Mouse (Mus musculus): ENCODE data around the gene Zfp423. TPM values are rescaled to one million over a fixed set of nuclear protein-coding genes. Genes with fewer than 3 reads are reported as not detected.

Zfp423 gene
- polyA plus RNA-seq, 1 experiment from 2014 or later, result 7.0 TPM

GRCm38 (mm10) chr8:87872356-87872930 is 87.0 kb downstream of the Zfp423 start:
- peaks cover 11% of the 10 kb centered on the region; the same call in 1 of the 2 replicates for H3K4me1 ChIP-seq (ENCODE audit: control insufficient read depth, insufficient read depth, low read length)
- H3K36me3 ChIP-seq (ENCODE audit: control insufficient read depth, insufficient read depth, low read length), result no peaks in the 10 kb centered on the region
- no peak overlapping the region for H3K27ac ChIP-seq (ENCODE audit: low read length)
- WGBS, result 68% methylated on average over 6 of the region's 6 CpGs
- no peaks in the 10 kb centered on the region for H3K27me3 ChIP-seq (ENCODE audit: control insufficient read depth, insufficient read depth, low read length)
- no peak overlapping the region for H3K4me2 ChIP-seq (ENCODE audit: low read depth, low read length)
- no peak overlapping the region for H3K9ac ChIP-seq (ENCODE audit: low read length)
- no peak overlapping the region for H3K4me3 ChIP-seq (replicated peaks; ENCODE audit: low read length)
- ATAC-seq (ENCODE audit: insufficient read depth, low FRiP score), result no peak
- H3K9me3 ChIP-seq (replicated peaks; ENCODE audit: control insufficient read depth, low read length), result no peaks in the 10 kb centered on the region

GRCm38 (mm10) chr8:87866586-87866985 is 92.8 kb downstream of the Zfp423 start:
- Histone ChIP-seq H3K9me3 (replicated peaks; ENCODE audit: control insufficient read depth, low read length) (no peaks in the 10 kb centered on the region), H3K27ac (ENCODE audit: low read length) (no peak overlapping the region), H3K36me3 (ENCODE audit: control insufficient read depth, insufficient read depth, low read length) (no peaks in the 10 kb centered on the region), H3K4me1 (ENCODE audit: control insufficient read depth, insufficient read depth, low read length) (no peaks in the 10 kb centered on the region), H3K4me2 (ENCODE audit: low read depth, low read length) (no peak overlapping the region), H3K9ac (ENCODE audit: low read length) (no peak overlapping the region), H3K27me3 (ENCODE audit: control insufficient read depth, insufficient read depth, low read length) (no peaks in the 10 kb centered on the region), H3K4me3 (replicated peaks; ENCODE audit: low read length) (no peak overlapping the region)
- 82% methylated on average over 6 of the region's 6 CpGs for WGBS
- no peak for ATAC-seq (ENCODE audit: insufficient read depth, low FRiP score)

DNA sequence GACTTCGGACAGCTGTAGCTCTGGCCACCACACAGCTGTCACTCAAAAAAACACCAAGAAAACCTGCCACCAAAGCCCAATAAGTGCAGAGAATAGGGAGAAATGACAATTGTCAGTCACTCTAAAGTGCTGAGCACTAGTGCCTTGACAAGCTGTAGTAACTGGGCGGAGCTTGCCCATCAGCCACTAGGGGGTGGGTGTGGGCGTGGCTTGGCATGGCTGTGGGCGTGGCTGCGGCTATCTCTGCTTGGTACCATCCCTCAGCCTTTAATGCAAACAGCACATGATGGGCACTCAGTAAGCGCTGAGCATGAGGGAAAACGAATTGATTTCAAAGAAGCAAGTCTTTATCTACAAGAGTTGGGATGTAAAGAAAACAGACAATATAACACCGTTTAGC is 95.2 kb downstream of the Zfp423 start:
- H3K4me1 ChIP-seq (ENCODE audit: control insufficient read depth, insufficient read depth, low read length), result no peaks in the 10 kb centered on the region
- H3K4me2 ChIP-seq (ENCODE audit: low read depth, low read length), result no peak overlapping the region
- no peak overlapping the region for H3K4me3 ChIP-seq (replicated peaks; ENCODE audit: low read length)
- no peaks in the 10 kb centered on the region for H3K36me3 ChIP-seq (ENCODE audit: control insufficient read depth, insufficient read depth, low read length)
- H3K27ac ChIP-seq (ENCODE audit: low read length), result no peak overlapping the region
- WGBS, result 62% methylated on average over 8 of the region's 8 CpGs
- no peaks in the 10 kb centered on the region for H3K9me3 ChIP-seq (replicated peaks; ENCODE audit: control insufficient read depth, low read length)
- no peak for ATAC-seq (ENCODE audit: insufficient read depth, low FRiP score)
- no peaks in the 10 kb centered on the region for H3K27me3 ChIP-seq (ENCODE audit: control insufficient read depth, insufficient read depth, low read length)
- no peak overlapping the region for H3K9ac ChIP-seq (ENCODE audit: low read length)

DNA sequence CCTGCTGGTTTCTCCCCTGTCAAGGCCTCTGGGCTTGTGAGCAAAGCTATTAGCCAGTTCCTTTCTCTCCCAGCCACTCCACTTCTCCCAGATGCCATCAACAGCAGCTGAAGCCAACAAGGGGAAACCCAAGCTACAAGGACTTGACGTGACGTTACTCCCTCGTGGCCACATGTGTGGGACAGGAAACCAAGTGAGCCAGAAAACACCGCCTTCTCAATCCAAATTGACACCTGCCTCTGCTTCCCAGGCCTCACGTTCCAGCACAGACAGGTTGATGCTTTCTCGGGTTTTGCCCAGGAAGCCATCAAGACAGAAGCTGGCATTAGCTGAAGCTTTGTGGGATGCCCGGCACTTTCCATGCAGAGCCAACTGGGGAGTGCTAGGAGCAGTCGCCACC is 96.3 kb downstream of the Zfp423 start:
- no peak overlapping the region for H3K27ac ChIP-seq (ENCODE audit: low read length)
- H3K9me3 ChIP-seq (replicated peaks; ENCODE audit: control insufficient read depth, low read length), result no peaks in the 10 kb centered on the region
- ATAC-seq (ENCODE audit: insufficient read depth, low FRiP score), result no peak
- H3K9ac ChIP-seq (ENCODE audit: low read length), result no peak overlapping the region
- H3K4me3 ChIP-seq (replicated peaks; ENCODE audit: low read length), result no peak overlapping the region
- H3K27me3 ChIP-seq (ENCODE audit: control insufficient read depth, insufficient read depth, low read length), result no peaks in the 10 kb centered on the region
- H3K4me1 ChIP-seq (ENCODE audit: control insufficient read depth, insufficient read depth, low read length), result no peaks in the 10 kb centered on the region
- H3K4me2 ChIP-seq (ENCODE audit: low read depth, low read length), result no peak overlapping the region
- WGBS, result 86% methylated on average over 8 of the region's 8 CpGs
- H3K36me3 ChIP-seq (ENCODE audit: control insufficient read depth, insufficient read depth, low read length), result no peaks in the 10 kb centered on the region

- H3K4me1 ChIP-seq (ENCODE audit: control insufficient read depth, insufficient read depth, low read length), result no peaks in the 10 kb centered on the region
- H3K27ac ChIP-seq (ENCODE audit: low read length), result peak overlapping the region; percentile 59
- no peak for ATAC-seq (ENCODE audit: insufficient read depth, low FRiP score)
- no peaks in the 10 kb centered on the region for H3K36me3 ChIP-seq (ENCODE audit: control insufficient read depth, insufficient read depth, low read length)
- H3K4me2 ChIP-seq (ENCODE audit: low read depth, low read length), result no peak overlapping the region
- H3K4me3 ChIP-seq (replicated peaks; ENCODE audit: low read length), result no peak overlapping the region
- no peaks in the 10 kb centered on the region for H3K9me3 ChIP-seq (replicated peaks; ENCODE audit: control insufficient read depth, low read length)
- WGBS, result 34% methylated on average over 5 of the region's 5 CpGs
- H3K9ac ChIP-seq (ENCODE audit: low read length), result no peak overlapping the region
- no peaks in the 10 kb centered on the region for H3K27me3 ChIP-seq (ENCODE audit: control insufficient read depth, insufficient read depth, low read length)
Observed at GRCm38 (mm10) chr8:87861718-87862117, 97.7 kb downstream of the Zfp423 start.

DNA sequence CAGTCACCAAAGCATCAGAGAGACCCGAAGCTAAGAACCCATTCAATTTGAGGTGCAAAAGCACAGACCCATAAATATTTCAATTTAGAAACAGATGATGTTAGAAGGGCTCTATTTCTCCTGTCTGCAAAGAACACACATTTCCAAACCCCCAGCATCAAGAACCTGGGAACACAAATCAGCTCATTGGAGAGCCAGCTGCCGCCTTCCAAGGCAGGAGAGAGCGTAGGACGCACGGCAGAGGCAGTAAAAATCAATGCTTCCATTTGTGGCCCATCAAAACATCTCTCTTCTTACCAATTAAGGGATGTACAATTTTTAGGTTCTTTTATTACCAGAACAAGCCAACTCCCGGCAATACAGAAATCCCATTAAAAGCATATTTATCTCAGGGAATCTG is 98.5 kb downstream of the Zfp423 start:
- Histone ChIP-seq H3K4me2 (ENCODE audit: low read depth, low read length) (peak overlapping the region; percentile 30; the same call in 1 of the 2 replicates), H3K4me3 (replicated peaks; ENCODE audit: low read length) (no peak overlapping the region), H3K36me3 (ENCODE audit: control insufficient read depth, insufficient read depth, low read length) (no peaks in the 10 kb centered on the region), H3K9ac (ENCODE audit: low read length) (no peak overlapping the region), H3K9me3 (replicated peaks; ENCODE audit: control insufficient read depth, low read length) (no peaks in the 10 kb centered on the region), H3K27ac (ENCODE audit: low read length) (no peak overlapping the region), H3K4me1 (ENCODE audit: control insufficient read depth, insufficient read depth, low read length) (no peaks in the 10 kb centered on the region), H3K27me3 (ENCODE audit: control insufficient read depth, insufficient read depth, low read length) (no peaks in the 10 kb centered on the region)
- ATAC-seq (ENCODE audit: insufficient read depth, low FRiP score), result no peak
- WGBS, result 64% methylated on average over 6 of the region's 6 CpGs

DNA sequence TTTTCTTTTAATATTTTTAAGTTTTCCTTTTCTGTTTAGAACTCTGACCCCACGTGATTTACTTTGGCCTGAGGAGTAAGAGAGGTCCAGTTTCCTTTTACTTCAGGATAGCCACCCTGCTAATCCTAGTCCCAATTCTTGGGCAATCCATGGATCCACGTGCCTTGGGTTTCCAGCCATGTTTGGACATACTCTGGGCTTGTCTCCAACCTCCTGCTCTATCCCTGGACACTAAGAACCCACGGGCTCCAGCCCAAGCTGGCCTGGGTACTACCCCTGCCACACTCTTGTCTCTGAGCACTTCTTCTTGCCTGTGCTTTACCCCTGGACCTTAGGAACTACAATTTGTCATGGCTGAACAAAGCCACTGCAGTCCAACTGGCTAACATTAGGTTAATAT is 107.5 kb downstream of the Zfp423 start:
- Histone ChIP-seq H3K27me3 (ENCODE audit: control insufficient read depth, insufficient read depth, low read length) (no peaks in the 10 kb centered on the region), H3K4me1 (ENCODE audit: control insufficient read depth, insufficient read depth, low read length) (peaks cover 7% of the 10 kb centered on the region), H3K27ac (ENCODE audit: low read length) (no peak overlapping the region), H3K9ac (ENCODE audit: low read length) (no peak overlapping the region), H3K9me3 (replicated peaks; ENCODE audit: control insufficient read depth, low read length) (no peaks in the 10 kb centered on the region), H3K4me3 (replicated peaks; ENCODE audit: low read length) (no peak overlapping the region), H3K4me2 (ENCODE audit: low read depth, low read length) (no peak overlapping the region), H3K36me3 (ENCODE audit: control insufficient read depth, insufficient read depth, low read length) (no peaks in the 10 kb centered on the region)
- WGBS, result 78% methylated on average over 3 of the region's 3 CpGs
- ATAC-seq (ENCODE audit: insufficient read depth, low FRiP score), result no peak

DNA sequence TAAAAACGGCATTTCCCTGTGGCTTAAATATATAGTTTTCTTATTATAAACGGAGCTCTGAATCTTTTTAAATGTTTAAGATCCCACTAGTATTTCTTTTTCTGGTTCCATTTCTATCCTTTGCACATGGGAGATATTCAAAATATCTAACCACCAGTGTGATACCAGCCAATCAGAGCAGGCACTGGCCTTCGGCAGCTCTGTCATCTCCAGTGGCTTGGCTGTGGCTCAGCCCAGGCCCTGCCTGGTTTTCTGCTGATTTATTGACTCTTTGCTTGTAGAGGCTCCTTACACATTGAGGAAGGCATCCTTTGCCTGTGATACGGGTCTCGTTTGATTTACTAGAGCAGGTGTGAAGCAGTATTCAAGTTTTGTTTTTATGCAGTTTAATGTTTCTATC is 108.0 kb downstream of the Zfp423 start:
- peaks cover 7% of the 10 kb centered on the region for H3K4me1 ChIP-seq (ENCODE audit: control insufficient read depth, insufficient read depth, low read length)
- H3K36me3 ChIP-seq (ENCODE audit: control insufficient read depth, insufficient read depth, low read length), result no peaks in the 10 kb centered on the region
- no peak overlapping the region for H3K4me2 ChIP-seq (ENCODE audit: low read depth, low read length)
- no peaks in the 10 kb centered on the region for H3K9me3 ChIP-seq (replicated peaks; ENCODE audit: control insufficient read depth, low read length)
- 76% methylated on average over 5 of the region's 5 CpGs for WGBS
- no peak overlapping the region for H3K27ac ChIP-seq (ENCODE audit: low read length)
- no peak for ATAC-seq (ENCODE audit: insufficient read depth, low FRiP score)
- no peak overlapping the region for H3K9ac ChIP-seq (ENCODE audit: low read length)
- H3K27me3 ChIP-seq (ENCODE audit: control insufficient read depth, insufficient read depth, low read length), result no peaks in the 10 kb centered on the region
- H3K4me3 ChIP-seq (replicated peaks; ENCODE audit: low read length), result no peak overlapping the region

GRCm38 (mm10) chr8:87848836-87849235 is 110.6 kb downstream of the Zfp423 start:
- H3K4me3 ChIP-seq (replicated peaks; ENCODE audit: low read length), result no peak overlapping the region
- H3K9ac ChIP-seq (ENCODE audit: low read length), result no peak overlapping the region
- H3K36me3 ChIP-seq (ENCODE audit: control insufficient read depth, insufficient read depth, low read length), result no peaks in the 10 kb centered on the region
- ATAC-seq (ENCODE audit: insufficient read depth, low FRiP score), result no peak
- H3K27me3 ChIP-seq (ENCODE audit: control insufficient read depth, insufficient read depth, low read length), result no peaks in the 10 kb centered on the region
- H3K4me1 ChIP-seq (ENCODE audit: control insufficient read depth, insufficient read depth, low read length), result peaks cover 7% of the 10 kb centered on the region
- no peak overlapping the region for H3K27ac ChIP-seq (ENCODE audit: low read length)
- 76% methylated on average over 5 of the region's 5 CpGs for WGBS
- H3K4me2 ChIP-seq (ENCODE audit: low read depth, low read length), result no peak overlapping the region
- H3K9me3 ChIP-seq (replicated peaks; ENCODE audit: control insufficient read depth, low read length), result no peaks in the 10 kb centered on the region
